Mouse (Mus musculus) myocyte (in vitro differentiated cells): ENCODE measurements at regions not wholly inside any gene's neighbourhood (a gene's known extent, or its start where the extent isn't known, plus 50 kb on each side); places are given as distances from the start of the nearest gene placed in this dataset.

Source experiments
- CEBPB ChIP-seq: IDR thresholded peaks from 2 replicates; pipeline ENCODE4 v1.6.1; 2011; ENCODE audit warnings: mild to moderate bottlenecking, moderate library complexity; ENCODE audit not compliant: poor library complexity, insufficient read depth, severe bottlenecking
- E2F4 ChIP-seq: IDR thresholded peaks from one replicate; pipeline ENCODE4 v1.6.1; 2011; ENCODE audit warnings: mild to moderate bottlenecking, control low read depth, moderate library complexity; ENCODE audit not compliant: insufficient read depth
- MAX ChIP-seq: IDR thresholded peaks from one replicate; pipeline ENCODE4 v1.6.1; 2011; ENCODE audit warnings: low read depth, mild to moderate bottlenecking, control low read depth
- MYOD1 ChIP-seq, 3 experiments: IDR thresholded peaks; one replicate each; pipeline ENCODE4 v1.6.1; 2011; ENCODE audit warnings: control low read depth in 2 of 3, low read depth in 2 of 3, mild to moderate bottlenecking in 2 of 3, moderate library complexity in 1 of 3; ENCODE audit not compliant: insufficient read length in 2 of 3, control insufficient read depth in 1 of 3
- MYOG ChIP-seq, 3 experiments: IDR thresholded peaks; one replicate each; pipeline ENCODE4 v1.6.1; 2011; ENCODE audit warnings: control low read depth in 2 of 3, low read depth in 2 of 3, mild to moderate bottlenecking in 2 of 3; ENCODE audit not compliant: insufficient read length in 2 of 3, control insufficient read depth in 1 of 3, insufficient read depth in 1 of 3
- POLR2A ChIP-seq: IDR thresholded peaks from one replicate; pipeline ENCODE4 v1.6.1; 2011; ENCODE audit warnings: low read depth, mild to moderate bottlenecking, control low read depth, moderate library complexity; ENCODE audit not compliant: insufficient read length
- POLR2AphosphoS2 ChIP-seq: IDR thresholded peaks from one replicate; pipeline ENCODE4 v1.6.1; 2011; ENCODE audit warnings: low read depth, control low read depth; ENCODE audit not compliant: insufficient read length
- SRF ChIP-seq: IDR thresholded peaks from one replicate; pipeline ENCODE4 v1.6.1; 2011; ENCODE audit warnings: low read depth; ENCODE audit not compliant: control insufficient read depth, insufficient read length
- TCF12 ChIP-seq: IDR thresholded peaks from one replicate; pipeline ENCODE4 v1.6.1; 2011; ENCODE audit warnings: mild to moderate bottlenecking, control low read depth; ENCODE audit not compliant: poor library complexity, insufficient read depth, severe bottlenecking
- TCF3 ChIP-seq: IDR thresholded peaks from one replicate; pipeline ENCODE4 v1.6.1; 2011; ENCODE audit warnings: low read depth, control low read depth; ENCODE audit not compliant: insufficient read length
- USF1 ChIP-seq: IDR thresholded peaks from one replicate; pipeline ENCODE4 v1.6.1; 2011; ENCODE audit warnings: low read depth, mild to moderate bottlenecking, control low read depth, moderate library complexity

- no peak for TF ChIP-seq USF1
- no peak for TF ChIP-seq POLR2A
- no peak for TF ChIP-seq POLR2AphosphoS2
- TF ChIP-seq MAX: no peak
- no peak for TF ChIP-seq TCF12
- no peak for TF ChIP-seq MYOG (IDR thresholded peaks at IDR 0.05; ENCODE audit: control insufficient read depth in 1 of 3, insufficient read depth in 1 of 3, insufficient read length in 2 of 3, low read depth in 2 of 3)
- TF ChIP-seq E2F4: no peak
- TF ChIP-seq TCF3: no peak
- no peak for TF ChIP-seq SRF
- TF ChIP-seq MYOD1 (IDR thresholded peaks at IDR 0.05; ENCODE audit: control insufficient read depth in 1 of 3, insufficient read length in 2 of 3, low read depth in 2 of 3): no peak
- no peak for TF ChIP-seq CEBPB
Observed at GRCm38 (mm10) chr7:51140796-51141195, 370.0 kb upstream of the Ano5 start.
